Mouse (Mus musculus) embryonic facial prominence, embryonic 12.5 days (tissue): Measurements from ENCODE around the gene Gm8104. TPM values are rescaled to one million over a fixed set of nuclear protein-coding genes. Genes with fewer than 3 reads are reported as not detected.
"Not testable (repeated sequence)": the region's sequence is repeated elsewhere in the genome, so short reads cannot be mapped to it uniquely, and the experiment has no call there.

Experiments used
- ATAC-seq: fragments of 200-750 bp; cut with Nextera tagmentation; 2 replicates; pipeline ENCODE4 v1.8.0; 2017; ENCODE audit not compliant: insufficient number of reproducible peaks, insufficient read depth, low FRiP score, low TSS enrichment
- H3K27ac ChIP-seq: fragments of 300-500 bp; sonication (generic); 2 replicates; pipeline ENCODE4 v1.5.1; 2016; ENCODE audit warnings: mild to moderate bottlenecking
- H3K27me3 ChIP-seq: fragments of 300-500 bp; sonication (generic); 2 replicates; pipeline ENCODE4 v1.6.1; 2016; ENCODE audit warnings: mild to moderate bottlenecking, moderate library complexity
- H3K36me3 ChIP-seq: fragments of 300-500 bp; sonication (generic); 2 replicates; pipeline ENCODE4 v1.6.1; 2016; ENCODE audit warnings: mild to moderate bottlenecking
- H3K4me1 ChIP-seq: fragments of 300-500 bp; sonication (generic); 2 replicates; pipeline ENCODE4 v1.6.1; 2016
- H3K4me2 ChIP-seq: fragments of 300-500 bp; sonication (generic); replicated peaks from 2 replicates; pipeline ENCODE4 v1.6.1; 2016; ENCODE audit warnings: mild to moderate bottlenecking, moderate library complexity
- H3K4me3 ChIP-seq: fragments of 300-500 bp; sonication (generic); 2 replicates; pipeline ENCODE4 v1.5.1; 2016; ENCODE audit warnings: mild to moderate bottlenecking
- H3K9ac ChIP-seq: fragments of 300-500 bp; sonication (generic); 2 replicates; pipeline ENCODE4 v1.6.1; 2016; ENCODE audit warnings: mild to moderate bottlenecking, moderate library complexity
- H3K9me3 ChIP-seq: fragments of 300-500 bp; sonication (generic); 2 replicates; pipeline ENCODE4 v1.6.1; 2016; ENCODE audit warnings: mild to moderate bottlenecking, moderate library complexity
- WGBS: fragments of 180-500 bp; shearing (Covaris S2); methylation state at CpG from one replicate; pipeline ENCODE4 v1.1.7; 2016; 5-methylcytosine and 5-hydroxymethylcytosine counted together
- polyA plus RNA-seq: library from polyadenylated mRNA; unstranded; fragments of >200 nt; fragmentation: Nextera tagmentation; extraction: Ambion mirVana; gene quantifications from 2 replicates; pipeline ENCODE4 v1.2.1, GENCODE M21; 2016

Gene Gm8104
- not detected in 2 replicates for polyA plus RNA-seq

GRCm38 (mm10) chr14:43100301-43100700 is at the start of gene Gm8104:
TSS of gene Gm8104 (plus strand) at chr14:43100601.
- WGBS = 79% methylated on average over 3 of the region's 3 CpGs
- not testable (repeated sequence) for H3K9ac ChIP-seq, H3K4me3 ChIP-seq, H3K4me1 ChIP-seq, H3K36me3 ChIP-seq, H3K9me3 ChIP-seq, H3K4me2 ChIP-seq, ATAC-seq, H3K27ac ChIP-seq, H3K27me3 ChIP-seq

GRCm38 (mm10) chr14:43058063-43058462 is 42.3 kb upstream of the Gm8104 start:
- not testable (repeated sequence) for H3K9ac ChIP-seq, H3K27me3 ChIP-seq, H3K4me1 ChIP-seq, H3K4me3 ChIP-seq, H3K4me2 ChIP-seq, H3K9me3 ChIP-seq, ATAC-seq, H3K36me3 ChIP-seq, H3K27ac ChIP-seq
- WGBS = 80% methylated on average over 3 of the region's 3 CpGs

- ATAC-seq, H3K4me1 ChIP-seq, H3K9me3 ChIP-seq, H3K4me3 ChIP-seq, H3K4me2 ChIP-seq, H3K27me3 ChIP-seq, H3K9ac ChIP-seq, H3K36me3 ChIP-seq, H3K27ac ChIP-seq: not testable (repeated sequence)
- 66% methylated on average over 4 of the region's 4 CpGs for WGBS
Measured at GRCm38 (mm10) chr14:43060179-43060578, 40.2 kb upstream of the Gm8104 start.

- WGBS = 92% methylated on average over 2 of the region's 2 CpGs
- H3K9me3 ChIP-seq, H3K36me3 ChIP-seq, H3K9ac ChIP-seq, H3K27me3 ChIP-seq, H3K4me3 ChIP-seq, H3K27ac ChIP-seq, H3K4me1 ChIP-seq, H3K4me2 ChIP-seq, ATAC-seq: not testable (repeated sequence)
Measured at GRCm38 (mm10) chr14:43076543-43076942, 23.9 kb upstream of the Gm8104 start, which contains the start of gene Gm8094. TSS of gene Gm8094 (minus strand) at chr14:43076643.

- H3K9me3 ChIP-seq, H3K4me2 ChIP-seq: not testable (repeated sequence)
- WGBS = 29% methylated on average over 1 of the region's 1 CpGs
Measured at GRCm38 (mm10) chr14:43084936-43085730, 15.3 kb upstream of the Gm8104 start.

GRCm38 (mm10) chr14:43089103-43089919 is 11.1 kb upstream of the Gm8104 start:
- not testable (repeated sequence) for ATAC-seq, H3K9ac ChIP-seq, H3K36me3 ChIP-seq, H3K27ac ChIP-seq, H3K27me3 ChIP-seq, H3K4me2 ChIP-seq, H3K4me1 ChIP-seq, H3K4me3 ChIP-seq, H3K9me3 ChIP-seq
- 40% methylated on average over 1 of the region's 14 CpGs for WGBS

More at GRCm38 (mm10) chr14:43084936-43085730, 15.3 kb upstream of the Gm8104 start:
- H3K4me3 ChIP-seq, H3K4me1 ChIP-seq, ATAC-seq, H3K27me3 ChIP-seq, H3K9ac ChIP-seq, H3K36me3 ChIP-seq, H3K27ac ChIP-seq: not testable (repeated sequence)

- H3K27ac ChIP-seq, H3K9me3 ChIP-seq, ATAC-seq, H3K36me3 ChIP-seq, H3K4me2 ChIP-seq, H3K4me1 ChIP-seq, H3K4me3 ChIP-seq, H3K9ac ChIP-seq, H3K27me3 ChIP-seq: not testable (repeated sequence)
- WGBS = 92% methylated on average over 3 of the region's 3 CpGs
Measured at GRCm38 (mm10) chr14:43119673-43120072, 19.3 kb downstream of the Gm8104 start.

- H3K36me3 ChIP-seq, H3K9me3 ChIP-seq, H3K27ac ChIP-seq, H3K27me3 ChIP-seq, ATAC-seq, H3K4me2 ChIP-seq, H3K4me3 ChIP-seq, H3K9ac ChIP-seq, H3K4me1 ChIP-seq: not testable (repeated sequence)
Measured at GRCm38 (mm10) chr14:43126286-43126685, 25.9 kb downstream of the Gm8104 start.

Other genes with a start within 250 kb of the Gm8104 start
- not detected in 2 replicates for gene Gm21977, start 247.1 kb upstream of the Gm8104 start, polyA plus RNA-seq
- gene Gm8082, start 107.0 kb upstream of the Gm8104 start, polyA plus RNA-seq = not detected in 2 replicates
- not detected in 2 replicates for gene Gm10376, start 85.0 kb upstream of the Gm8104 start, polyA plus RNA-seq
- gene Gm8094, start 24.0 kb upstream of the Gm8104 start, polyA plus RNA-seq = not detected in 2 replicates
- gene Gm7233, start 79.3 kb downstream of the Gm8104 start, polyA plus RNA-seq = not detected in 2 replicates
- not detected in 2 replicates for gene Gm8122, start 134.7 kb downstream of the Gm8104 start, polyA plus RNA-seq
- not detected in 2 replicates for gene Gm8126, start 158.0 kb downstream of the Gm8104 start, polyA plus RNA-seq
- not detected in 2 replicates for gene Gm9732, start 174.4 kb downstream of the Gm8104 start, polyA plus RNA-seq
- not detected in 2 replicates for gene Gm8127, start 193.2 kb downstream of the Gm8104 start, polyA plus RNA-seq
- not detected in 2 replicates for gene 1700001F09Rik, start 247.2 kb downstream of the Gm8104 start, polyA plus RNA-seq